8 mouse cellular contexts compared by ENCODE assay signal in genomic region chr11:120239581-120239991, GRCm38 (mm10). TPM values are rescaled to one million over a fixed set of nuclear protein-coding genes. Genes with fewer than 3 reads are reported as not detected.
A peak's percentile ranks its signal among the peaks of the same experiment; 100 is the strongest.
DNase-seq lines count a peak whose midpoint lies in the region; ATAC-seq and TF ChIP-seq lines count a peak whose summit lies in the region.

No protein-coding gene starts in this region.

- H3K4me2 ChIP-seq in embryonic facial prominence, embryonic 15.5 days (replicated peaks) = peak overlapping the region; percentile 88
- peak overlapping the region; percentile 99 for H3K4me2 ChIP-seq in limb, embryonic 11.5 days (ENCODE audit: low read depth, severe bottlenecking)

- TF ChIP-seq CTCF in left cerebral cortex, adult 2 months (IDR thresholded peaks at IDR 0.05) = no peak

- intact Hi-C loops in left cerebral cortex, adult 2 months (cut with DNase I) = loop anchor here (5.0 kb wide), 1 partner anchor 108 kb away; the partner anchor contains the start of gene Actg1
- intact Hi-C loops in left cerebral cortex, postnatal 4 days (cut with DNase I) = loop anchor here (5.0 kb wide), 1 partner anchor 108 kb away; the partner anchor contains the start of gene Actg1

- no peaks in the 10 kb centered on the region for H3K27me3 ChIP-seq in embryonic facial prominence, embryonic 15.5 days
- H3K27me3 ChIP-seq in limb, embryonic 11.5 days (ENCODE audit: control insufficient read depth, insufficient read depth, low read length) = no peaks in the 10 kb centered on the region

- no peaks in the 10 kb centered on the region for H3K36me3 ChIP-seq in embryonic facial prominence, embryonic 15.5 days
- H3K36me3 ChIP-seq in limb, embryonic 11.5 days (ENCODE audit: control insufficient read depth, insufficient read depth, low read length) = no peaks in the 10 kb centered on the region

- no peak overlapping the region for H3K9ac ChIP-seq in embryonic facial prominence, embryonic 15.5 days
- peak overlapping the region; percentile 77 for H3K9ac ChIP-seq in limb, embryonic 11.5 days (ENCODE audit: low read length)

- no peaks in the 10 kb centered on the region for H3K9me3 ChIP-seq in embryonic facial prominence, embryonic 15.5 days (replicated peaks)
- no peaks in the 10 kb centered on the region for H3K9me3 ChIP-seq in limb, embryonic 11.5 days (ENCODE audit: control insufficient read depth, low read length)

- H3K4me1 ChIP-seq in embryonic facial prominence, embryonic 15.5 days = peaks cover 60% of the 10 kb centered on the region
- H3K4me1 ChIP-seq in limb, embryonic 11.5 days (ENCODE audit: control insufficient read depth, insufficient read depth, low read length) = peaks cover 60% of the 10 kb centered on the region

- H3K4me3 ChIP-seq in left cerebral cortex, adult 2 months = peak overlapping the region; percentile 37
- peak overlapping the region; percentile 25 for H3K4me3 ChIP-seq in embryonic facial prominence, embryonic 15.5 days (replicated peaks)
- H3K4me3 ChIP-seq in limb, embryonic 11.5 days (ENCODE audit: low read depth, low read length) = peak overlapping the region; percentile 97

- no peak for DNase-seq in left cerebral cortex, adult 2 months (ENCODE audit: extremely low spot score in 1 of 2, low spot score in 2 of 2)
- DNase-seq in left cerebral cortex, postnatal 4 days = no peak
- peak; percentile 66 for DNase-seq in limb, embryonic 11.5 days (ENCODE audit: low spot score)
- DNase-seq in retina, embryonic 14.5 days (ENCODE audit: low spot score) = peak; percentile 49
- DNase-seq in c-Kit-positive CD71-positive TER-119-positive erythroid progenitor cells, embryonic 14.5 days (ENCODE audit: low spot score) = no peak
- no peak for DNase-seq in adrenal gland, postnatal 25 days
- no peak for DNase-seq in left cerebral cortex, adult 9 months (ENCODE audit: low spot score in 2 of 2)

- WGBS in embryonic facial prominence, embryonic 15.5 days = 11% methylated on average over 11 of the region's 11 CpGs
- under 1% methylated on average over 9 of the region's 11 CpGs for WGBS in limb, embryonic 11.5 days

- no peak for ATAC-seq in embryonic facial prominence, embryonic 15.5 days (ENCODE audit: insufficient number of reproducible peaks, low FRiP score, low TSS enrichment, low read depth)
- no peak for ATAC-seq in limb, embryonic 11.5 days (ENCODE audit: insufficient number of reproducible peaks, low FRiP score, low TSS enrichment, low read depth)

- peak overlapping the region; percentile 95 for H3K27ac ChIP-seq in left cerebral cortex, adult 2 months
- H3K27ac ChIP-seq in embryonic facial prominence, embryonic 15.5 days (replicated peaks) = peak overlapping the region; percentile 90
- peak overlapping the region; percentile 87 for H3K27ac ChIP-seq in limb, embryonic 11.5 days (replicated peaks; ENCODE audit: low read depth, low read length)

RNA-seq across cellular contexts. Expression of gene Bahcc1, which starts 6.8 kb away (rescaled TPM):
- total RNA-seq in left cerebral cortex, adult 2 months (2021) = 10 to 100 TPM; 20.6 to 21.3 TPM
- 10 to 100 TPM; 36.5 to 39.5 TPM for total RNA-seq in left cerebral cortex, postnatal 4 days (2021)
- 7.9 and 9.3 TPM in 2 replicates for polyA plus RNA-seq in embryonic facial prominence, embryonic 15.5 days (2015; fragmentation: Nextera tagmentation; extraction: Ambion mirVana)
- 24.9 and 27.6 TPM in 2 replicates for polyA plus RNA-seq in limb, embryonic 11.5 days (2014; fragmentation: Nextera tagmentation; extraction: Ambion mirVana)
- total RNA-seq in adrenal gland, postnatal 25 days (2021) = 23.8 and 25.8 TPM in 2 replicates

Comparison
In these comparisons a context has a peak if more than half of its experiments do, and no peak if none do; other contexts are left out.
1. DNase-seq: peak in limb, embryonic 11.5 days (single experiment) and retina, embryonic 14.5 days (single experiment); none in left cerebral cortex, adult 2 months (0 of 2), left cerebral cortex, postnatal 4 days (single experiment), c-Kit-positive CD71-positive TER-119-positive erythroid progenitor cells, embryonic 14.5 days (single experiment), adrenal gland, postnatal 25 days (single experiment) and left cerebral cortex, adult 9 months (0 of 2).
2. H3K4me3 ChIP-seq: peak in every context shown above with its lines; median percentile 97 in limb, embryonic 11.5 days; 37 in left cerebral cortex, adult 2 months; 25 in embryonic facial prominence, embryonic 15.5 days.
3. Peak in every context shown above with its lines, with median percentiles within 50 percentile points of each other: H3K27ac ChIP-seq.